17 mouse cellular contexts compared by ENCODE assay signal in the genomic region with DNA sequence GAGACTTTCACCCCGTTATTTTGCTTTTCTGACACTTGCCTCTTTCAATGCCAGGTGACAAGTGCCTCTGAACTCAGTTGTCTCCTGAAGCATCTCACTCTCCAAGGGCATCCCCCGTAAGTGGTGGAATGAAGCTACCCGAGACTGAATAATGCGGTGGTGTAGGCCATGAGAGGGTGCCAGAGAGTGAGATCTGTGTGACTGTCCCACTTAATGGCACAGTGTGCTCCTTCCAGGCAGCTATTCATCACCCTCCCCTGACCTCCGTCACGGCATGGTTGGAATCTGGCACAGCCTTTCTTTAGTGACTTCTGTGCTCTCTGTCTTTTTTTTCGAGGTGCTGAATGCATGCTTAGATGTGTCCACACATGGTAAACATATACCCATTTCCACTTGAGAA.
DNase-seq lines count a peak whose midpoint lies in the region; TF ChIP-seq lines count a peak whose summit lies in the region.
"Had no signal": no experiment of that assay in that cellular context is flagged by ENCODE, and none has a peak within 500 bp of the region (broad histone marks: within the 10 kb centered on the region; RNA-seq: fewer than 3 reads in every experiment).

No protein-coding gene starts in this region.

- intact Hi-C loops in gastrocnemius, adult 2 months (cut with DNase I): no loop called here
- intact Hi-C loops in gastrocnemius, postnatal 14 days (cut with DNase I; ENCODE audit: low total_unique reads): no loop called here

- no peak for DNase-seq in gastrocnemius, adult 2 months
- no peak for DNase-seq in gastrocnemius, postnatal 14 days
- peak; percentile 0 for DNase-seq in lung, postnatal 36 days
- DNase-seq in lung, postnatal 14 days: no peak
- DNase-seq in embryo, embryonic 10.5 days (ENCODE audit: low spot score): peak; percentile 32
- DNase-seq in retina, postnatal 1 day: peak; percentile 61
- DNase-seq in yolk sac, embryonic 10.5 days (ENCODE audit: low spot score): no peak
- DNase-seq: B cell, adult 2 months; cerebellum, adult 18-20 months; gastrocnemius, postnatal 25 days; kidney, adult 18-20 months; kidney, postnatal 25 days; layer of hippocampus, adult 9-11 months had no signal

- no peak overlapping the region for H3K4me3 ChIP-seq in gastrocnemius, adult 2 months
- H3K4me3 ChIP-seq: embryonic facial prominence, embryonic 15.5 days; heart, embryonic 10.5 days; limb, embryonic 15.5 days; neural tube, embryonic 12.5 days had no signal

- H3K27ac ChIP-seq in gastrocnemius, adult 2 months: no peak overlapping the region
- H3K27ac ChIP-seq: embryonic facial prominence, embryonic 15.5 days; heart, embryonic 10.5 days; neural tube, embryonic 12.5 days had no signal

- TF ChIP-seq CTCF in gastrocnemius, adult 2 months (IDR thresholded peaks at IDR 0.05): peak; percentile 3; the same call in 1 of the 2 replicates

Comparison
In these comparisons a context has a peak if more than half of its experiments do, and no peak if none do; other contexts are left out.
1. DNase-seq: peak in lung, postnatal 36 days (single experiment), embryo, embryonic 10.5 days (single experiment) and retina, postnatal 1 day (single experiment); none in gastrocnemius, adult 2 months (single experiment), gastrocnemius, postnatal 14 days (single experiment), lung, postnatal 14 days (single experiment) and yolk sac, embryonic 10.5 days (single experiment).